Mouse (Mus musculus): ENCODE results near the gene Chrnd.

Chrnd gene

GRCm38 (mm10) chr1:87245929-87246815 lies 55.8 kb downstream of the Chrnd start:
- TF ChIP-seq GATA4 (IDR thresholded peaks at IDR 0.05; ENCODE audit: insufficient replicate concordance, low read length): no peak
